Mouse (Mus musculus) hindbrain, postnatal 0 days (tissue): ENCODE data around the gene Stab2. TPM values are rescaled to one million over a fixed set of nuclear protein-coding genes. Genes with fewer than 3 reads are reported as not detected.

ENCODE experiments used
- ATAC-seq: fragments of 200-750 bp; cut with Nextera tagmentation; 2 replicates; pipeline ENCODE4 v1.8.0; 2017; ENCODE audit warnings: mild to moderate bottlenecking, moderate TSS enrichment, moderate library complexity
- DNase-seq: peaks from one replicate; pipeline ENCODE4 v3.0.0-alpha.2; 2015; ENCODE audit warnings: low spot score
- H3K27ac ChIP-seq: fragments of 300-500 bp; sonication (generic); 2 replicates; pipeline ENCODE4 v1.5.1; 2014; ENCODE audit warnings: mild to moderate bottlenecking
- H3K27me3 ChIP-seq: fragments of 300-500 bp; sonication (generic); 2 replicates; pipeline ENCODE4 v1.6.1; 2014; ENCODE audit warnings: low read length, mixed read lengths; ENCODE audit not compliant: insufficient read depth
- H3K36me3 ChIP-seq: fragments of 300-500 bp; sonication (generic); 2 replicates; pipeline ENCODE4 v1.6.1; 2014; ENCODE audit warnings: low read length, mixed read lengths; ENCODE audit not compliant: insufficient read depth
- H3K4me1 ChIP-seq: fragments of 300-500 bp; sonication (generic); 2 replicates; pipeline ENCODE4 v1.6.1; 2014; ENCODE audit warnings: antibody characterized with exemption, low read length, mixed read lengths; ENCODE audit not compliant: insufficient read depth
- H3K4me2 ChIP-seq: fragments of 300-500 bp; sonication (generic); 2 replicates; pipeline ENCODE4 v1.6.1; 2014; ENCODE audit warnings: low read depth, mild to moderate bottlenecking, low read length, moderate library complexity, mixed read lengths
- H3K4me3 ChIP-seq: fragments of 300-500 bp; sonication (generic); 2 replicates; pipeline ENCODE4 v1.5.1; 2014; ENCODE audit warnings: low read length
- H3K9ac ChIP-seq: fragments of 300-500 bp; sonication (generic); replicated peaks from 2 replicates; pipeline ENCODE4 v1.6.1; 2014; ENCODE audit warnings: mild to moderate bottlenecking, low read length, moderate library complexity, mixed read lengths
- H3K9me3 ChIP-seq: fragments of 300-500 bp; sonication (generic); 2 replicates; pipeline ENCODE4 v1.6.1; 2016; ENCODE audit warnings: low read length, mixed read lengths
- CTCF ChIP-seq: IDR thresholded peaks from 2 replicates; pipeline ENCODE4 v1.5.1; 2016; ENCODE audit warnings: antibody characterized with exemption, control low read depth, low read depth
- WGBS: fragments of 180-500 bp; shearing (Covaris S2); extraction: QIAGEN DNeasy Blood & Tissue Kit; methylation state at CpG from one replicate; pipeline ENCODE4 v1.1.7; 2014; 5-methylcytosine and 5-hydroxymethylcytosine counted together
- polyA plus RNA-seq: library from polyadenylated mRNA; unstranded; fragments of >200 nt; fragmentation: Nextera tagmentation; extraction: Ambion mirVana; gene quantifications from 2 replicates; pipeline ENCODE4 v1.2.1, GENCODE M21; 2015
- total RNA-seq: library from RNA; depleted of rRNA; stranded (reverse); fragments of >200 nt; gene quantifications from 2 replicates; pipeline ENCODE4 v1.2.3, GENCODE M21; 2014

The Stab2 gene
- total and polyA plus RNA-seq, 2 experiments from 2014 or later: 0.10 to 0.42 TPM

DNA sequence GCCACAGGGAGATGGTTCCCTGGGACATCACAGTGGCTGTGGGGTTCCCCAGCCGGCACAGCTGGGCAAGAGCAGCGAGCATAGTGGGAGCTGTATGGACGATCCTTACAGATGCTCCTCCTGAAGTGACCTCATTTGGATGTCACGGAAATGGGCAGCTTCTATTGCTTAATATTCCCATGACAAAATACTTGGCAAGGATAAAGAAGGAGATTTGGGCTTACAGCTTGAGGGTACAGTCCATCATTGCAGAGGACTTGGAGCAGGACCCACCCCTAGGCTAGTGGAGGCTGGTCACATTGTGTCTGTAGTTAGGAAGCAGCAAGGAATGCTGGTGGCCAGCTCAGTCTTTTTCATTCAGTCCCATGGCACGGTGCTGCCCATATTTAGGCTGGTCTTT is 197.2 kb downstream of the Stab2 start:
- no peaks in the 10 kb centered on the region for H3K27me3 ChIP-seq
- ATAC-seq: no peak
- H3K4me1 ChIP-seq: no peaks in the 10 kb centered on the region
- H3K27ac ChIP-seq: no peak overlapping the region
- H3K9me3 ChIP-seq: no peaks in the 10 kb centered on the region
- TF ChIP-seq CTCF: no peak
- H3K4me3 ChIP-seq: no peak overlapping the region
- no peak for DNase-seq
- H3K36me3 ChIP-seq: peaks cover 13% of the 10 kb centered on the region; the same call in 1 of the 2 replicates
- 91% methylated on average over 5 of the region's 5 CpGs for WGBS
- no peak overlapping the region for H3K9ac ChIP-seq
- no peak overlapping the region for H3K4me2 ChIP-seq

DNA sequence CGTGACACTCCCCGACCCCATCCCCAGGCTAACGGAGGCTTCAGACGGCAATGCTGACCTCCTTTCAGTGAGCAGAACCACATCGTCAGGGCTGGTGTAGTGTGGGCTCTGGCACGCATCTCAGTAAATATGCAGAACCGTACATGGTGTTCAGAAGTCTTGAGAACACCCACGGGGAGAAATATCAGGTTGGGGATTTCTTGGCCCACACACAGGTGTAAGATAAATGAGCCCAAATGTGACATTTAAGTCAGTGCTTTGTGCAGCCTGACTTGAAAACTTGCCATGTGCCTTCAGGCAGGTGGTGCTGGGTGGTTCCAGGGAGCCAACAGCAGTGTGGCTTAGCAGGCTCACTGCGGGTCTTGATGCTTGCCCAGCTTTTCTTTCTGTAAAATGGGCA is 197.8 kb downstream of the Stab2 start:
- no peak for TF ChIP-seq CTCF
- peaks cover 13% of the 10 kb centered on the region; the same call in 1 of the 2 replicates for H3K36me3 ChIP-seq
- H3K9ac ChIP-seq: no peak overlapping the region
- ATAC-seq (no peak), DNase-seq (no peak)
- H3K4me3 ChIP-seq: no peak overlapping the region
- H3K4me1 ChIP-seq: no peaks in the 10 kb centered on the region
- no peak overlapping the region for H3K4me2 ChIP-seq
- H3K9me3 ChIP-seq: no peaks in the 10 kb centered on the region
- 70% methylated on average over 9 of the region's 9 CpGs for WGBS
- H3K27me3 ChIP-seq: no peaks in the 10 kb centered on the region
- H3K27ac ChIP-seq: no peak overlapping the region

- H3K27ac ChIP-seq: peak overlapping the region; percentile 41; the same call in 1 of the 2 replicates
- peaks cover 8% of the 10 kb centered on the region; the same call in 1 of the 2 replicates for H3K36me3 ChIP-seq
- no peak overlapping the region for H3K4me3 ChIP-seq
- ATAC-seq: peak; percentile 84
- 58% methylated on average over 15 of the region's 15 CpGs for WGBS
- H3K9me3 ChIP-seq: no peaks in the 10 kb centered on the region
- DNase-seq: peak; percentile 51
- no peak for TF ChIP-seq CTCF
- no peaks in the 10 kb centered on the region for H3K4me1 ChIP-seq
- no peak overlapping the region for H3K4me2 ChIP-seq
- H3K9ac ChIP-seq: no peak overlapping the region
- no peaks in the 10 kb centered on the region for H3K27me3 ChIP-seq
These were observed 199.6 kb downstream of the Stab2 start for GRCm38 (mm10) chr10:86808013-86808758.

DNA sequence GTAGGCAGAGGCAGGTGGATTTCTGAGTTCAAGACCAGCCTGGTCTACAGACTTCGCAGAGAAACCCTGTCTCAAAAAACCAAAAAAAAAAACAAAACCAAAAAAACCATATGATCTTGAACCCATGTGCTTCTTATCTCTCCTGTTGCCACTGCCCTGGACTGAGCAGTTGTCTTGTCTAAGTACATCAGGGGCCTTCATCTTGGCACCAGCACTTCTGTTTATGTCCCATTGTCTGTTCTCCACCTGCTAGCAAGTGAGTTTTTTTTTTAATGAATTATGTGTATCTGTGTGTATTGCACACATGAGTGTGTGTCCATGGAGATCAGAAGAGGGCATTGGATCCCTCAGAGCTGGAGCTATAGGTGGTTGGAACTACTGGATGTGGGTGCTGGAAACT is 200.5 kb downstream of the Stab2 start:
- Histone ChIP-seq H3K27ac (peak overlapping the region; percentile 27; the same call in 1 of the 2 replicates), H3K9me3 (no peaks in the 10 kb centered on the region), H3K36me3 (peaks cover 2% of the 10 kb centered on the region; the same call in 1 of the 2 replicates), H3K27me3 (no peaks in the 10 kb centered on the region), H3K9ac (no peak overlapping the region), H3K4me2 (no peak overlapping the region), H3K4me3 (no peak overlapping the region), H3K4me1 (no peaks in the 10 kb centered on the region)
- WGBS: 88% methylated on average over 1 of the region's 1 CpGs
- DNase-seq (no peak), ATAC-seq (no peak)
- TF ChIP-seq CTCF: no peak

- H3K9me3 ChIP-seq: no peaks in the 10 kb centered on the region
- H3K36me3 ChIP-seq: no peaks in the 10 kb centered on the region
- ATAC-seq (0 out of 2 replicates have a peak, but pooled peaks have one; percentile 18), DNase-seq (no peak)
- 95% methylated on average over 5 of the region's 5 CpGs for WGBS
- no peak overlapping the region for H3K4me3 ChIP-seq
- no peaks in the 10 kb centered on the region for H3K27me3 ChIP-seq
- no peak overlapping the region for H3K9ac ChIP-seq
- H3K27ac ChIP-seq: no peak overlapping the region
- TF ChIP-seq CTCF: no peak
- no peaks in the 10 kb centered on the region for H3K4me1 ChIP-seq
- no peak overlapping the region for H3K4me2 ChIP-seq
These were observed 211.6 kb downstream of the Stab2 start for GRCm38 (mm10) chr10:86796073-86796741.

DNA sequence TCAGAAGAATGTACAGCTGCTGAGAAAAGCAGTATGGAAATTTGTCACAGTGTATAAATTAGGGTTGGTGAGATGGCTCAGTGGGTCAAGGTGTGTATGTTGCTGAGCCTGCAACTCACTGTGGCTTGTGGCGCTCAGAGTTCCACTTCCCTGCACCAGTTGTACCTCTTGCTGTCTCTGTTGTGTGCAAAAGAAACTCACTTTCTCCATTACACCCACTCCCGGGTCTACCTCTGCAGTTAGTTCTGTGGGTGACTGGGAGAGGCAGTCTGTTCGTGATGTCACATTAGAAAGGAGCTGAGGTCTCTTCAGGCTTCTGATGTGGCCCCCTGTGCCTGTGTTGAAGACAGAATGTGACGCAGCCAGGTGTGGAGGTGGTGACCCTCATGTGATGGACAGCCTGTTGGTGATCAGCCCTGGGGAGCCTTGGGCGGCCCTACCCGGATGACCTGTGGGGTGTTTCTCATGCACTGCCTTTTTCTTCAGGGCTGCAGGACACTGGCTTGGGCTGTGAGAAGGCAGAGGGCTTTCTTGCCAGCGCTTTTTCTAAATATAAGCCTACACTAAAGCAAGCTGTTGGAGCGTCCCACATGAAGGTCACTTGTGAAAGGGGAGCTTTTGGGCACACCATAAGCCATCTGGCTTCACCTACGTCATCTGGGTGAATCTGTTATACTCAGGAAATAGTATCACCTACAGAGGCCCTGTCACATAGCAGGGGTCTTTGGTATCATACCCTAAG is 212.9 kb downstream of the Stab2 start:
- WGBS: 91% methylated on average over 9 of the region's 9 CpGs
- no peaks in the 10 kb centered on the region for H3K27me3 ChIP-seq
- no peak overlapping the region for H3K9ac ChIP-seq
- DNase-seq (no peak), ATAC-seq (no peak)
- no peak overlapping the region for H3K27ac ChIP-seq
- H3K9me3 ChIP-seq: no peaks in the 10 kb centered on the region
- TF ChIP-seq CTCF: no peak
- no peaks in the 10 kb centered on the region for H3K4me1 ChIP-seq
- no peak overlapping the region for H3K4me3 ChIP-seq
- no peak overlapping the region for H3K4me2 ChIP-seq
- no peaks in the 10 kb centered on the region for H3K36me3 ChIP-seq
